In the genomic region with DNA sequence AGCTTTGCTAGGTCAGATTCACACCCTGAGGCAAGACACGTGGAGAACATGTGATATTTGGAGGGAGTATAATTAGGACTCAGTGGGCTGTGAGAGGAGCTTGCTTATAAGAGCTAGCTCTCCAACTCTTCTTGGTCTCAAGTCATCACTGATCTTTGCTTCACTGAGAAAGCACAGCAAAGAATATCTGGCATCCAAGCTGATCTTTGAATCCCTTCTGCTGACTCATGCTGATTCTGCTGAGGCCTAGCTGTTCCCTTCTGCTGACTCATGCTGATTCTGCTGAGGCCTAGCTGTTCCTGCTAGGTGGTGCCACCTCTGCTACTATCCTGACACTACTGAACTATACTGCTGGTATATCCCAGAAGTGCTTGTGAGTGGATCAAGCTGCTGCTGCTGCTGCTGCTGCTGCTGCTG, we compare ENCODE assay signal across 14 mouse cellular contexts.
A peak's percentile ranks its signal among the peaks of the same experiment; 100 is the strongest.
DNase-seq lines count a peak whose midpoint lies in the region; ATAC-seq lines count a peak whose summit lies in the region.
"Had no signal": no experiment of that assay in that cellular context is flagged by ENCODE, and none has a peak within 500 bp of the region (broad histone marks: within the 10 kb centered on the region; RNA-seq: fewer than 3 reads in every experiment).

No protein-coding gene starts in this region.

- no peak overlapping the region for H3K4me3 ChIP-seq in midbrain, embryonic 10.5 days
- H3K4me3 ChIP-seq: hindbrain, embryonic 13.5 days; layer of hippocampus, adult 2 months; neural tube, embryonic 15.5 days had no signal

- WGBS in midbrain, embryonic 10.5 days: 91% methylated on average over 1 of the region's 1 CpGs

- no peaks in the 10 kb centered on the region for H3K4me1 ChIP-seq in midbrain, embryonic 10.5 days
- H3K4me1 ChIP-seq: hindbrain, embryonic 13.5 days; neural tube, embryonic 15.5 days had no signal

- H3K27me3 ChIP-seq in midbrain, embryonic 10.5 days (ENCODE audit: low read depth, poor library complexity, severe bottlenecking): no peaks in the 10 kb centered on the region
- H3K27me3 ChIP-seq: hindbrain, embryonic 13.5 days; neural tube, embryonic 15.5 days had no signal

- no peaks in the 10 kb centered on the region for H3K36me3 ChIP-seq in midbrain, embryonic 10.5 days
- H3K36me3 ChIP-seq: hindbrain, embryonic 13.5 days; neural tube, embryonic 15.5 days had no signal

- DNase-seq in adrenal gland, adult 2 months: peak; percentile 21
- DNase-seq in adrenal gland, adult 18-20 months (ENCODE audit: low spot score in 2 of 2): no peak
- DNase-seq in 3T3-L1 (ENCODE audit: low read depth, low spot score): peak; percentile 94
- DNase-seq in R1 (ENCODE audit: low read depth, low spot score): peak; percentile 81
- peak; percentile 29 for DNase-seq in fibroblast of lung, adult 2 months (ENCODE audit: low read depth)
- DNase-seq in B cell, adult 2 months: no peak
- DNase-seq in midbrain, embryonic 10.5 days (ENCODE audit: low spot score): no peak
- DNase-seq: cerebellum, adult 8-10 months; kidney, adult 18-20 months; thymus, postnatal 14 days had no signal

- no peak for ATAC-seq in activated CD4-positive, CD25-positive, alpha-beta regulatory T cell, adult 4 months

- no peak overlapping the region for H3K27ac ChIP-seq in midbrain, embryonic 10.5 days (replicated peaks)
- H3K27ac ChIP-seq: hindbrain, embryonic 13.5 days; layer of hippocampus, adult 2 months; neural tube, embryonic 15.5 days had no signal

- no peaks in the 10 kb centered on the region for H3K9me3 ChIP-seq in midbrain, embryonic 10.5 days (replicated peaks)
- H3K9me3 ChIP-seq: hindbrain, embryonic 13.5 days; neural tube, embryonic 15.5 days had no signal

Comparison
In these comparisons a context has a peak if more than half of its experiments do, and no peak if none do; other contexts are left out.
1. DNase-seq: peak in adrenal gland, adult 2 months (single experiment), 3T3-L1 (single experiment), R1 (single experiment) and fibroblast of lung, adult 2 months (single experiment); none in adrenal gland, adult 18-20 months (0 of 2), B cell, adult 2 months (0 of 2) and midbrain, embryonic 10.5 days (single experiment).